Mouse (Mus musculus) brain, adult 2 months (tissue): ENCODE measurements around the gene Entpd1.

Source experiments
- DNase-seq: peaks from one replicate; pipeline ENCODE4 v3.0.0; 2011; ENCODE audit warnings: low read depth, low spot score

The Entpd1 gene

GRCm38 (mm10) chr19:40628950-40629349 lies 16.8 kb downstream of the Entpd1 start:
- no peak for DNase-seq

DNA sequence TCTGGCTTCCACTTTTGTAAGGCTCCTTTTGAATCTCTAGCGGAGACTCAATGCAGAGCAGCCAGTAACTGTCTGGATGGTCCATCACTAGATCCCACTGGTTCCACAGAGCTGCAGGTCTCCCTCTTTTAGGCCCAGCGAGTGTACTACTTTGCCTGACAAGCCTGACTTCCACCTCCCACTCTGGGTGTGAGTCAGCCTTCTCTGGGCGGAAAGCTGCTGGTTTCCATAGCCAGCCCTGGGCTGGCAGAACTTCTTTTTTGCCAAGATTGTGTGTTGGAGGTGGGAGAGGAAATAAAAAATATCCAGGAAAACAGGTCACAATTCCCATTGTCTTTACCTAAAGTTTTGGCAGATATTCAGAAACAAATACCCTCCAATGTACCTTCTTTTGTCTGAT lies 17.9 kb downstream of the Entpd1 start:
- DNase-seq: peak; percentile 89

DNA sequence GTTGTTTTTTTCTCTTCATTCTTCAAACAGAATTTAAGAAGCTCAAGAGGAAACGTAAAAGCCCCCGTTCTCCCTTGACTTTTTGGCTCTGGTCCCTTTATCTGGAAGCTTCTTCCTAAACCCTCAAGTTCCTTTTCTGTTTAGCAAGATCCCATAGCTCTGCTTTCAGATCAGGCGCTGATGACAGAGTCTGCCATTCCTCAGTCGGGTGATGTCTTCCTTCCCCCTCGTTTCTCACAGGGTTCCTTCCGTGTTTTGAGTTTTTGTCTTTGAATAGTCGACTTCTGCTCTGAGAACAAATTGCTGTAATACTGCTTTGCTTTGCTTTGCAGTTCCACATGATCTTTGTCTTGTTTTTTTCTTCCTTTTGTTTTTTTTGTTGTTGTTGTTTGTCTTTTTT lies 18.4 kb downstream of the Entpd1 start:
- DNase-seq: peak; percentile 69

DNA sequence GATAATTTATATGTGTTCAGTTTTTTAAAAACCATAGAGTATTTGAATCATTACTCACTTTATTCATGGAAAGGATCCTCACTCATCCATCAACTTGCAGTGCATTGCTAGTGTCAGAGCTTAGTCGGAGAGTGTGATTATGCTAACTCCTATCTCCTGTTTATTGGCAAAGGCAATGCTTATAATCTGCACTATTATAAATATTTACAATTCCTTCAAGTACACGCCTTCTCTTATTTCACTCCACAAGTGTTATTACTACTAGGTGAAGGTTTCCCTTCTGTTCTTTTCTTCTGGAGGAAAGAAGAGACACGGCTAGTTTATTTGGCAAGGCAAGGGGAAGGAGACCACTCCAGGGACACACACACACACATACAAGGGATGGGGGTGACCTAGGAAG lies 20.0 kb downstream of the Entpd1 start:
- no peak for DNase-seq

DNA sequence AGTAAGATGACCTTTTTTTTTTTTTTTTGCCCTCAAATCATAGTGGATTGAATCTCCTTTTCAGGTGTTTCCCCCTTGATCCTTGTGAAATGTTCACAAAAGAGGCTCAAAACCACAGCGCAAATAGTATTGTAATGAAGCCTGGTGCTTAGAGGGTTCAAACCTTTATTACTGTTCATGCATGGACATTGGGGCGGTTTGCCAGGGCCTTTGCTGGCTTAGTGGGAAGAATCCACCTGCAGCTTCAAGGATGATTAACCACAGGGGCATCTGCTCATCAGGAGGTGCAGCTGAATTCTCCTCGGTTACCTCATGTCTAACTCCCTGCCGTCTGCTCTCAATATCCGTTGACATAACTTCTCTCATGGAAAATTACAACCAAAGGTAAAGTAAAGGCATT lies 20.5 kb downstream of the Entpd1 start:
- peak; percentile 29 for DNase-seq

DNA sequence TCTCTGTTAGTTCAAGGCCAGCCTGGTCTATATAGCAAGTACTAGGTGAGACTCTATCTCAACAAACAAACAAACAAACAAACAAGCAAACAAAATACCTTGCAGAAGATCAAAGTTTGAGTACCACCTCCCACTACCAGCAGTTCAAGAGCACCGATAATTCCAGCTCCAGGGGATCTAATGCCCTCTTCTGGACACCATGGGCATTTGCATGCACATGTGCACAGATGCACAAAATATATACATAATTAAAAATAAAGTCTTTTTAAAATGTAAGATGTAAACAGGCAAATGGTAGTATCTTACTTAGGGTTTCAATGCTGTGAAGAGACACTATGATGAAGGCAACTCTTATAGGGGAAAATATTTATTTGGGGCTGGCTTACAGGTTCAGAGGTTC lies 21.0 kb downstream of the Entpd1 start:
- DNase-seq: no peak

- no peak for DNase-seq
Observed at GRCm38 (mm10) chr19:40637091-40637490, 24.9 kb downstream of the Entpd1 start.

GRCm38 (mm10) chr19:40637601-40638000 lies 25.4 kb downstream of the Entpd1 start:
- DNase-seq: peak; percentile 34

DNA sequence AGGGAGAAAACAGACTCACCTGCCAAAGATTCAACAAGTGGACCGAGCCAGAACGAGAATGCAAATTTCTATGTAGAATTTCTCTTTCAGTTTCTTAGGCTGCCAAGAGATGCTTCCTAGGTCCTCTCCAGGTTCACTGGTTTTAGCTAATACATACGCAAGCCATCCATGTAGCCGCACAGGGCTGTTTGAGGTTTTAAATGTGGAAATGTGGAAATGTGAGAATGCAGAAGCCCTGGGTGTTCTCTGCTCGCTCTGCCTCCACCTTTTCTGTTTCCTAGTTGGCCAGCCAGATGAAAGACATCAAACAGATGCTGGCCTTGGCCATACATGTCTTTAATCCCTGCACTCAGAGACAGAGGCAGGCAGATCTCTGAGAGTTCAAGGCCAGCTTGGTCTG lies 26.4 kb downstream of the Entpd1 start:
- DNase-seq: no peak

- peak; percentile 17 for DNase-seq
Observed at GRCm38 (mm10) chr19:40639729-40640304, 27.7 kb downstream of the Entpd1 start.

GRCm38 (mm10) chr19:40640799-40641198 lies 28.6 kb downstream of the Entpd1 start:
- DNase-seq: no peak

DNA sequence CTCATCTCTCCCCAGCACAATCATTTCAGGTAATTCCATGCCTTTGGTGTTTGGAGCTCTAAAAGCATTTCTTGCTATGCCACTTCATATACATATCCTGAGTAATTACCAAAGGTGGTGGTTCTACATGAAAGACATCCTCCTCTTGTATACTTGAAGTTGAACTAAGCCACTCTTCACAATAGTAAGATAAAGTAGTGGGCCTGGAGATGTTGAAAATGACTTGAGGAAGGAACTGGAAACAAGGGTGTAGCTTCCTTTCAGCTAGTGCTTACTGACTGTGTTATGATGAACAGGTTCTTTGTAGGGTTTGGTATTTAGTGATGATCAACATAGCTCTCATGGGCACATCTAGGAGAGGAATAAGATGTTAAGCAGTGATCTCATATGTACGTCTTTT lies 31.7 kb downstream of the Entpd1 start:
- no peak for DNase-seq

DNA sequence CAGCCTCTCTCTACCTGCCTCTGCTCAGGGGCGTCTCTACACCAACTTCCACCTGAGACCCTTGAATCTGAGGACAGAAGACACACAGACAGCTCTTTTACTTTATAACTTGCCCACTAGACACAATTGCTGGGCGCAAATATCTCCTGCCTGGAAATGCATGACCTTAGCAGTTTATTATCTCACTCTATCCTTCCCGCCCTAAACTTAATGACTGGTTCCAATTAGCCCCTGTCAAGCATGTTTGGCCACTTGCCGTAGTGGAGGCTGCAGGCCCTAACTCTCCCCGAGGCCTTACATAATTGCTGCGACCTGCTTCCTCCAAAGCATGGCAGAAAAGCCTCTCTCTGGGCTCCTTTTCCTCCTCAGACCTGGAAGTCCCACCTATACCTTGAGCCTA lies 34.2 kb downstream of the Entpd1 start:
- DNase-seq: no peak

DNA sequence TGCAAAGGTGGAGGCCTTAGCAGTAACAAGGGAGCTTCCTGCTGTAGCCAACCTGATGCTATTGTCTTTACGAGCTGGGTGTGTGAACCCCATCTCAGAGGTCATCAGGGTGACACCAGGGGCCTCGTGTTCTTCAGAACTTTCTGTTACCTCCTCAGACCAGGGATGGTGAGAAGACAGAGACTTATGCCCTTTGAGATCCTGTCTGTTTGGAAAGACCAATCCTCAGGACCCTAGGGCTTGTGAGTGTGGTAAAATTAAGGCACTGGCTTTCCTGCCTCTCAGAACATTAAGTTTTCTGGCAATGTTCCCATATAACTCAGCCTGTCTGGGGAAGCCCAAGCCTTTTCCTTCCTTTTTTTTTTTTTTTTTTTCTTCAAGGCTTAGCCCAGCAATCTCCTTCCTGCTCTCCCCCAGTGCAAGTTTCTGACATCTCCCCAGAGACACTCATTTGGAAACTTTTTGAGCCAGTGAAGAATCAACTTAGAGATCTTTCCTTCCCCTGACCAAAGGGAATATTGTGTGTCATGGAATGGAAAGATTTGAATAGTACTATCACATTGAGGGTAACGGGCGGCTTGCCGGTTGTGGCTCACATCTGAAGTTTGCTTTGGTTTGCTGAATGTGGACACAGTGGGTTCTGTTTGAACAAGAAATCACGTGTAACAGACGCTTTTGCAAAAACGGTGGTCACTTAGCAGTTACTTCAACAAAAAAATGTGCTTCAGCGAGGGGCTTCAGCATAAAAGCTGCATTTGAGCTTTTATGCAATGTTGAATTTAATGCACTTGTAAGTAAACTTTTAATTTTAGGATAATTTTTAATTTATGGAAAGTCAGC lies 35.4 kb downstream of the Entpd1 start:
- DNase-seq: peak; percentile 16

- no peak for DNase-seq
Observed at GRCm38 (mm10) chr19:40650090-40650489, 37.9 kb downstream of the Entpd1 start.

DNA sequence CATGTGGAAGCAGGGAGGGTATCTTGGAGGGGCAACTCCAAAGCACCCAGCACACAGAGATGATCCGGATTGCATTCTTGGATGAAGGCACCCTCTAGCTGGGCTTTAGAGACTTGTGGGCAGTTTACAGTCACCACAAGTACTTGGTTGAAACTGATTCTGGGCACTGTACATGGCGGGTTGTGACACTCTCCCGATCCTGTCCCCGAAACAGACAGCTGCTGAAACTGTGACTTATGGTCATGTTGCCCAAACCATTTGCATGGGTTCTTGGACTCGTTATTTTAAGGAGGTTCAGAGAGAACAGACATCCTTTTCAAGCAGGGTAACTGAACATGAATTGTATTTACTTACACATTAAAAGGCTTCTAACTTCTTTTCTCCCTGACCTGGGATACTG lies 44.0 kb downstream of the Entpd1 start:
- no peak for DNase-seq

DNA sequence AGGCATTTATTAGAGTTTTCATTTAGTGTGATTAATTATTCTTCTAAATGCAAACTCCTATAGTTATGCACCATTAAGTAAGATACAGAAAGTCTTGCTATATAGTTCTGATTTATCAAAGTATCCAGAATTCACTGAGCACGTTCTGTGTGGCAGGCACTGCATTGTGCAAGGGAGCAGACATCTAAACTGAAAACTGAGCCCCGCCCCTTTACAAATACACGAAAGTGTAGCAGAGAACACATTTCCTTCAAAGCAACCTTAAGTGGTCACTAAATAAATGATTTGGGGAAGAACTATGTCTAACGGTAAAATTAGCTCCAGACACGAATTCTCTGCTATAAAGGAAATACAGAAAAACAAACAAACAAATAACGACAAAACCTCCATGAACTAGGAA lies 46.1 kb downstream of the Entpd1 start:
- DNase-seq: no peak

DNA sequence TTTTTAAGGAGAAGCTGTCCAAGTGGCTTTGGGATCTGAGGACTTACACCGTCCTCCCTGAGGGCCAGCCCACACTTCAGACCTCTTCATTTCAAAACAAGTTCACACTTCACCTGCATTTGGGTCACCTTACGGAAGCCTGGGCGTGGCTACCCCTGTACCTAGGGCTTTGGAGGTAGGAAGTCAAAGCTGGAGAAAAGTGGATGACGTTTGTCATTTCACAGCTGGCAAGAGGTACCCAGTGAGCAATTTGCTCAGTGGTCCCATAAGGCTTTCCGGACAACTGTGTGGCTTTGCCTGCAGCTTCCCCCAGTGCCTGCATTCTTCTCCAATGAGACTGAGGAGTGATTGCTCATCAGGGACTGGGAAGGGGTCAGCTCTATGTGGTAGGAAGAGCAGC lies 46.8 kb downstream of the Entpd1 start:
- DNase-seq: no peak

DNA sequence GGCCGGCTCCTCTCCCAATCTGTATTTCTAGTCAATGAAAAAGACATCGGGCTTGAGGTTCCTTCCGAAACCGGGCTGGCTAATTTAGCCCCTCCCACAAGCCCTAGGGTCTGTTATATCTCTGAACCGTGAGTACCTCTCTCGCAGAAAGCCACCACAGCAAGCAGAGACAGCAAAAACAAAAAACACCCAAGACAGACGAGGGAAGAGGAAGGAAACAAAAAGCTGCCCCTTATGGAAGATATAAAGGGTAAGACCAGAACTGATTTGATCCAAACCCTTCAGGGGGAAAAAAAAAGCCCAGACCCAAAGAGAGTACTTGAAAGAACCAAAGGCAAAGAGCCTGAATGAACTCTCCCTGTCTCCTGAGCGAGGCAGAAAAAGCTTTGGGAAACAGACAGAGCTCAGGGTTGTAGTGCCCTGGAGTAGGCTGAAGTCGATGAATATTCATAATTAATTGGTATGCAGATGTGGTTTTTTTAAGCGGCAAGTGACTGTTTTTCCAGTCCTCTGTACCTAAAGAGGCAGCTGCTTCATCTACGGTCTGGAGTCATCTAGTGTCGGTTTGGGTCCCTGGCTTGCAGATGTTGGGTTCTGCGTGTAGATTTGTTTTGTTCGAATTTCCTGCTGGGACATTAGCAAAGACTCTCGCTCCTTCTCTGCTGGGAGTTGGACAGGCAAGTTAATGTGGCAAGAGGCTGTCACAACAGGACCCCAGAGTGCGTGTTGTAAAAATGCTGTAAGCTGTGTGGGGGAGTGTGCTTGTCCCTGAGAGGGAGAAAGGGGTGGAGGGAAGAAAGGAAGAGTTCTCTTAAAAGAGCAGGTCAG lies 47.7 kb downstream of the Entpd1 start:
- peak; percentile 11 for DNase-seq

GRCm38 (mm10) chr19:40660510-40660909 lies 48.3 kb downstream of the Entpd1 start:
- peak; percentile 4 for DNase-seq

DNA sequence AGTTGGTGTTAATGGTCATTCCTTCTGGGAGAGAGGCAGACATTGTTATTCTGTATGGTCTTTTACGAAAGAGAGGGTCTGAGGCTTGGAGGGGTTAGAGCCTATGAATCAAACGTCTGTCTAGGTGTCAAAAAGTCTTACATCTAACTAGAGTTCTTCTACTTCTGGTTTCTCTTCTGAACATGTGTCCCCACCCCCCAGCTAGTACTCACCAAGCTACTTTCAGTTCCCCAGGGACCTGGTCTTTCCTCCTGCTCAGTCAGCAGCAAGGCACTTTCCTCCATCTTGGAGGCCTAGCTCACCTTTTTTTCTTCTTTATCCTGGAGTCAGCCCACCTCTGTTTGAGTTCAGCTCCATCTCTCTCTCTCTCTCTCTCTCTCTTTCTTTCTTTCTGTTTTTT lies 48.9 kb downstream of the Entpd1 start:
- DNase-seq: peak; percentile 28

- DNase-seq: no peak
Observed at GRCm38 (mm10) chr19:40661874-40662273, 49.7 kb downstream of the Entpd1 start.

- no peak for DNase-seq
Observed at GRCm38 (mm10) chr19:40662727-40663126, 50.6 kb downstream of the Entpd1 start.
